Mouse (Mus musculus) thymus, postnatal 4 days (tissue): ENCODE measurements around the gene Usf1.

Experiments used
- DNase-seq: peaks from one replicate; pipeline ENCODE4 v3.0.0; 2021

The Usf1 gene

DNA sequence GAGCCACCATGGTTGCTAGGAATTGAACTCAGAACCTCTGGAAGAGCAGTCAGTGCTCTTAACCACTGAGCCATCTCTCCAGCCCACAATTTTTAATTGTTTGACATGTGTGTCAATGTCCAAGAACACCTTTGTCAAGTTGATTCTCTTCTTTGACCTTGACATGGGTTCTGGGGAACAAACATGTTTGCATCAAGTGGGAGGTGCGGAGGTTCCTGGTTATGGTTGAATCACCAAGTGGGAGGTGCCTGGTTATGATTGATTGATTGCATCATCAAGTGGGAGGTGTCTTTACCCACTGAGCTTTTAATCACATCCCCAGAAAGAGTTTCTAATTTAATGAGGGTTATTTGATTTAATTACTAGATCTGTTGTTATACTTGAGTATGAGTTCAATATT is 46.5 kb downstream of the Usf1 start:
- DNase-seq: no peak

GRCm38 (mm10) chr1:171459791-171460190 is 48.7 kb downstream of the Usf1 start:
- no peak for DNase-seq

GRCm38 (mm10) chr1:171460551-171461503 is 49.7 kb downstream of the Usf1 start:
- DNase-seq: no peak

DNA sequence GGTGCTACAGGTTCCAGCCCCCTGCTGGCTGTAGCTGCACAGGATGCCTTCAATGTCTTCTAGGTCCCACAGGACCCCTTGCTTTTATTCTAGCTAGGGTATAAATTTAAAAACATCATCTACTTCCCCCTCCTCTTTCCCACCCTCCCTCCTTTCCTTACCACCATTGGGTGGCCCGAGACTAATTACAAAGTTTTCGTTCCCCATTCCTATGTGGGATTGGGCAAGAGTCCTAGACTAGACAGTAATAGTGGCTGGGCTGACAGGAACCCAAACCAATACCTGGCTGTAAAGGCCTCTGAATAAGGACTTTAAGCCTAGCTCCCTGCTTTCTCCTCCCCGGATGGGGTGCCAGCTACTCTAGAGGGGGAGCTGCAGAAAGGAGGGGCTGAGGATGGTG is 52.0 kb downstream of the Usf1 start:
- no peak for DNase-seq

DNA sequence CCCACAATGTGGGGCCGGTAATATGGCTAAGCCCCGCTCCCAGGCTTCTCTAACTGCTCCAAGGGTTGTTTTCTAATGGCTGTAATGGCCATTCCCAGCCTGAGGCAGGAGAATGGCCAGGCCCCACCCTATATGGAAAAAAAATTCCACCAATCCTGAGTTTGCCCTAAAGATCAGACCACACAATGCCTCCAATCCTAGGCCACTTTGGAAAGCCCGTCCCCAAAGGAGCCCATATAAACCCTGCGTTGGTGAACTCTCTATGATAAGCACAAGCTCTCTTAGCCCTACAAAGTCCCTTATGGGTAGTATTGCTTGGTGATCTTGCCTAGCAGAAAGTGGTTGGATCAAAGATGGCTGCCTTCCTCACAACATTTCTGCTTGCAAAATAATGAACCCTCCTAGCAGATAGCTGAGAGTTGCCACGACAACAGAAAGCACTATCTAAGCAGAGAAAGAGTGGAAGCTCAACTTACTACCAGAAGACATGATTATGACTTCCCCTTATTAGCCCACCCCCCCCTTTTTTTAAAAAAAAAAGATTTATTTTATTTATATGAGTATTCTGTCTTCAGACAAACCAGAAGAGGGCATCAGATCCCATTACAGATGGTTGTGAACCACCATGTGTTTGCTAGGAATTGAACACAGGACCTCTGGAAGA is 54.8 kb downstream of the Usf1 start:
- no peak for DNase-seq

GRCm38 (mm10) chr1:171466565-171466964 is 55.5 kb downstream of the Usf1 start:
- no peak for DNase-seq
